Mouse (Mus musculus): ENCODE measurements at regions not wholly inside any gene's neighbourhood (a gene's known extent, or its start where the extent isn't known, plus 50 kb on each side); places are given as distances from the start of the nearest gene placed in this dataset.

DNA sequence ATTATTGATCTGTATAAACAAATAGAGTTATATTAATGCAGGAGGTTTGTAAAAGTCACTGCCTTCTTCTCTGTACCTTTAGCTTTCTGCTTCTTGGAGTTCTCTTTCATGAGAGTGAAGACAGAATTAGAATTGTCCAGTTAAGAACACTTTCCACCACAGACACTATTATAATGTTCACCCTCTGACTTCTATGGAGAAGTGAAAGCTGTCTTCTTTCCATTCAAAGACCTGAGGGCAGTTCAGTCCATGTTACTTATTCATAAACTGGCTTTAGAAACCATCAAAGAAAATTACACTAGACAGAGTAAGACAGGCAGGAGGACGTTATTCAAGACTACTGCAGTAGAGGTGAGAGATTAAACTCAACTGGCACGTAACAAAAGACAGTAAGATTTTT lies 262.6 kb downstream of the Serpinb8 start:
- no peak for TF ChIP-seq CTCF (conservative IDR thresholded peaks at IDR 0.05; ENCODE audit: insufficient read depth, insufficient read length, low read depth, low read length)
- no peak for TF ChIP-seq POLR2A (IDR thresholded peaks at IDR 0.05; ENCODE audit: low read depth, low read length)
